Mouse (Mus musculus) liver, postnatal 0 days (tissue): ENCODE results near the gene Drg2.

Source experiments
- CTCF ChIP-seq: sonication (generic); IDR thresholded peaks from 2 replicates; pipeline ENCODE4 v1.5.1; 2016; ENCODE audit warnings: antibody characterized with exemption, low read depth
- EP300 ChIP-seq: IDR thresholded peaks from 2 replicates; pipeline ENCODE4 v1.6.1; 2016; ENCODE audit warnings: antibody characterized with exemption, low read depth, mild to moderate bottlenecking

DNA sequence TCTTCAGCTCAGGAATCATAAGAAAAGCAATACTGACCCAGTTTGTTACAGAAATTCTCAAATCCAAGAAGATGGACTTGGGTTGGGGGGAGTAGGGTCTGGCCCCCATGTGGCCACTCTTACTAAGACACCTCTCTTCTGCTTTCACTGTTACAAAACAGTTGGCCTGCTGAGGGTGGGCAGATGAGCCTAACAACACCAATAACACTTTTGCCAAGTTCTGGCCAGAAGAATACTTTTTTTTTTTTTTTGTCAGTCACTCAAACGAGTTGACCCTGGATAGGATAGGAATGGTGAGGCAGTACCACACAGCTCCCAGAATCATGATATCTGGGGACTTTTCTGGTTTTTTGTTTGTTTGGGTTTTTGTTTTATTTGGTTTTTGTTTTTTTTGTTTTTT, 57.5 kb downstream of the Drg2 start:
- TF ChIP-seq CTCF (no peak), EP300 (no peak)
